Mouse (Mus musculus): ENCODE results near the gene B230219D22Rik. TPM values are rescaled to one million over a fixed set of nuclear protein-coding genes. Genes with fewer than 3 reads are reported as not detected.

B230219D22Rik gene
- total and polyA plus RNA-seq, 2 experiments from 2014 or later = 59.5 to 167 TPM

DNA sequence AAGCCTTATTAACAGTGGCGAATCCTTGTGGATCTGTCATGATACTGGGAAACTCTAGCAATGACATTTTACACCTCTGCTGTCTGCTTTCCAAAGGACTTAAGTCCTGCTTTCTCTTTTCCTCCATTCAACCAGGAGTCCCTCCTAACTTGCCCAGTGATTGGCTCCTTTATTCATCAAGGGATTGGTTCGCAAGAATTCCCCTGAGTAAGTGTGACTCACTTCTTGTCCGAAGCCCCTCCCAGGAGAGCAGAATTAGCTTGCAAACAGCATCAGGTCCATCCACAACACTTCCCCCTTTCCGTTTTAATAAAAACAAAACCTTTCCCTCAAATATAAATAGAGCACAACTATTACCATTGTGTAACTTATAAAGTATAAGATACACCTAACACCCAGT lies 11.4 kb downstream of the B230219D22Rik start:
- Histone ChIP-seq H3K27me3 (ENCODE audit: insufficient read depth, low read length) (no peaks in the 10 kb centered on the region), H3K4me3 (ENCODE audit: low read depth, low read length) (no peak overlapping the region), H3K4me2 (ENCODE audit: low read depth) (no peak overlapping the region), H3K4me1 (ENCODE audit: insufficient read depth) (no peaks in the 10 kb centered on the region), H3K36me3 (ENCODE audit: insufficient read depth) (peaks cover 28% of the 10 kb centered on the region), H3K9me3 (ENCODE audit: low read length) (no peaks in the 10 kb centered on the region), H3K27ac (ENCODE audit: low read depth, low read length) (no peak overlapping the region), H3K9ac (no peak overlapping the region)
- DNase-seq (no peak), ATAC-seq (no peak)
- TF ChIP-seq CTCF (IDR thresholded peaks at IDR 0.05; ENCODE audit: low read depth) = no peak
- 90% methylated on average over 4 of the region's 4 CpGs for WGBS

DNA sequence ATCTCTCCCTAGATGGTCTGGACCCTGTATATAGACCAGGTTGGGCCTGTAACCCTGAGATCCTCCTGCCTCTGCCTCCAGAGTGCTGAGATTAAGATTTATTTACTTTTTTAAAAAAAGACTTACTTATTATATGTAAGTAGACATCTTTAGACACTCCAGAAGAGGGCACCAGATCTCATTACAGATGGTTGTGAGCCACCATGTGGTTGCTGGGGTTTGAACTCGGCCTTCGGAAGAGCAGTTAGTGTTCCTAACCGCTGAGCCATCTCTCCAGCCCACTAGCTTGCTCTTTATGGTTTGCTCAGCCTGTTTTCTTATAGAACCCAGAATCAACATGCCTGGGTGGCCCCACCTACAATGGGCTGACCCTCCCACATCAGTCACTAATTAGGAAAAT lies 19.9 kb downstream of the B230219D22Rik start:
- Histone ChIP-seq H3K9ac (no peak overlapping the region), H3K4me3 (ENCODE audit: low read depth, low read length) (no peak overlapping the region), H3K27ac (ENCODE audit: low read depth, low read length) (no peak overlapping the region), H3K4me2 (ENCODE audit: low read depth) (no peak overlapping the region), H3K36me3 (ENCODE audit: insufficient read depth) (0 out of 2 replicates have a peak, but pooled peaks cover under 1% of the 10 kb centered on the region), H3K4me1 (ENCODE audit: insufficient read depth) (peaks cover 6% of the 10 kb centered on the region), H3K9me3 (ENCODE audit: low read length) (no peaks in the 10 kb centered on the region), H3K27me3 (ENCODE audit: insufficient read depth, low read length) (no peaks in the 10 kb centered on the region)
- ATAC-seq (no peak), DNase-seq (no peak)
- WGBS = 91% methylated on average over 3 of the region's 3 CpGs
- TF ChIP-seq CTCF (IDR thresholded peaks at IDR 0.05; ENCODE audit: low read depth) = no peak

DNA sequence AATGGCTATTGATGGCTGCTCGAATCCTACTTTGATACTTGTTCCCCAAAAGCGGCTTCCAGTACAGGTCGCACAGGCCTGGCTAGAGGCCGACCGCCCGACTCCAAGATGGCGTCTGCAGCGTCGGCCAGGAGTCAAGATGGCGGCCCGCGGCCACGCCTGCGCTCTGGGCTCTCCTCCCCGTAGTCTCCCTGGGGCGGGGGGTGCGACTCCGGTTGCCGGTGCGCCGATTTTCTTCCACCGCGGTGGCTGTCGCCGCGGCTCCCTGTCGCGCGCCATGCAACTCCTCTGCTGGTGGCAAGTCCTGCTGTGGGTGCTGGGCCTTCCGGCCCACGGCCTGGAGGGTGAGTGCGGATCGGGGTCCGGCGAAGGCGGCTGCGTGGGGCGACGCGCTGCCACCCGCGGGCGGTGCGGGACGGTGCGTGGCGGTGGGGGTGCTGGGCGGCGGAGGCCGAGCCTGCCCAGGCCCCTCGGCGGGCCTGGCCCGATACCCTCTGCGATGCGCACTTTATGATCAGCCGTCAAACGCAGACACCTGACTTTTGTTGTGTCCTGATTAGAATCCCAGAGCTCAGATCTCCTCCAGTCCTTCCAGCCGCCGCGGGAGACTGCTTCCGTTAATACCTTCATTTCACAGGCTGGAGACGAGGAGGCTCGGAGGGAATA lies 21.7 kb downstream of the B230219D22Rik start, which contains the start of gene Txndc15:
Txndc15 (plus strand) TSS at position 150 of the 666 bp plus-strand sequence.
- Histone ChIP-seq H3K4me1 (ENCODE audit: insufficient read depth) (peaks cover 6% of the 10 kb centered on the region), H3K4me2 (ENCODE audit: low read depth) (peak within 1 kb of the TSS; percentile 56), H3K27ac (ENCODE audit: low read depth, low read length) (peak within 1 kb of the TSS; percentile 98), H3K4me3 (ENCODE audit: low read depth, low read length) (peak within 1 kb of the TSS; percentile 78), H3K27me3 (ENCODE audit: insufficient read depth, low read length) (no peaks in the 10 kb centered on the region), H3K9ac (peak within 1 kb of the TSS; percentile 94), H3K36me3 (ENCODE audit: insufficient read depth) (0 out of 2 replicates have a peak, but pooled peaks cover 14% of the 10 kb centered on the region), H3K9me3 (ENCODE audit: low read length) (no peaks in the 10 kb centered on the region)
- DNase-seq (peak; percentile 94), ATAC-seq (peak; percentile 96)
- TF ChIP-seq CTCF (IDR thresholded peaks at IDR 0.05; ENCODE audit: low read depth) = 0 out of 2 replicates have a peak, but pooled peaks have one; percentile 20
- WGBS = under 1% methylated on average over 63 of the region's 63 CpGs

DNA sequence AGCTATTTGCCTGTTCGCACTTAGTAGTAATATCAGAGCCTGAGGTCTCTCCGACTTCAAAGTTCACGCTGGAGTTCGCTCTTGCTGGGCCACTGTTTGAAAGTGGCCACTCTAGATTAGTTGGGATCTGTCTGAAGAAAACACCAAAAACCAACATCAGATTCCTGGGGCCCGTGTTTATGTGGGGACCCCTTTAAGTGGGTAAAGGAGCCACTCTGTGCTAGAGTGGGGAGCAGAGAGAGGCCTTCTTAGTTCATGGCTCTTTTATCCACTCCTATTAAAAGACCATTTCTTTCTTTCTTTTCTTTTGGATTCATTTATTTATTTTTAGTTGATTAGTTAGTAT lies 22.2 kb downstream of the B230219D22Rik start:
- H3K9ac ChIP-seq = peak overlapping the region; percentile 94
- 0 out of 2 replicates have a peak, but pooled peaks cover 18% of the 10 kb centered on the region for H3K36me3 ChIP-seq (ENCODE audit: insufficient read depth)
- peak overlapping the region; percentile 78 for H3K4me3 ChIP-seq (ENCODE audit: low read depth, low read length)
- peak overlapping the region; percentile 56 for H3K4me2 ChIP-seq (ENCODE audit: low read depth)
- DNase-seq (no peak), ATAC-seq (peak; percentile 12; the same call in 1 of the 2 replicates)
- H3K27ac ChIP-seq (ENCODE audit: low read depth, low read length) = peak overlapping the region; percentile 98
- no peaks in the 10 kb centered on the region for H3K27me3 ChIP-seq (ENCODE audit: insufficient read depth, low read length)
- H3K4me1 ChIP-seq (ENCODE audit: insufficient read depth) = peaks cover 6% of the 10 kb centered on the region
- no peak for TF ChIP-seq CTCF (IDR thresholded peaks at IDR 0.05; ENCODE audit: low read depth)
- no peaks in the 10 kb centered on the region for H3K9me3 ChIP-seq (ENCODE audit: low read length)
- 8% methylated on average over 5 of the region's 5 CpGs for WGBS

DNA sequence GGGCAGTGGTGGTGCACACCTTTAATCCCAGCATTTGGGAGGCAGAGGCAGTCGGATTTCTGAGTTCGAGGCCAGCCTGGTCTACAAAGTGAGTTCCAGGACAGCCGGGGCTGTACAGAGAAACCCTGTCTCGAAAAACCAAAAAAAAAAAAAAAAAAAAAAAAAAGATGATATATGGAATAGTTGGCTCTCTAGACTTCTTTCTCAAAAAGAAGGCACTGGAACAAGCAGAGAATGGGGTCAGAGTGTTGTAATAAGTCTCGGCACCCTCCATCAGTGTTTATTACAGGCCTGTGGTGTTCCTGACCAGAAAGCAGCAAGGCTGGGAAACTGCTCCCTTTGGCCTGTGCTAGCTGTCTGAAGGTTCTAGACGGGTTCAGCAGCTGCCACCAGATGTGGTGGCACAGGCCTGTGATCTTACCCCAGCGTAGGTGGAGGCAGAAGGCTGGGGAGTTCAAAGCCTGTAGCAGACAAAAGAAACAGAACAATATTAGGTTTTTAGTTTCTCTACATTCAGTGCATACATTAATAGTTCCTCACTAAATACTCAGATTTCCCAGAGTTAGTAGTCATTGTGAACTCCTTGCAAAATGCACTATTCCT lies 23.1 kb downstream of the B230219D22Rik start:
- peak overlapping the region; percentile 94; the same call in 1 of the 2 replicates for H3K9ac ChIP-seq
- ATAC-seq (no peak), DNase-seq (no peak)
- H3K4me2 ChIP-seq (ENCODE audit: low read depth) = peak overlapping the region; percentile 56; the same call in 1 of the 2 replicates
- H3K36me3 ChIP-seq (ENCODE audit: insufficient read depth) = 0 out of 2 replicates have a peak, but pooled peaks cover 21% of the 10 kb centered on the region
- H3K27ac ChIP-seq (ENCODE audit: low read depth, low read length) = no peak overlapping the region
- no peaks in the 10 kb centered on the region for H3K27me3 ChIP-seq (ENCODE audit: insufficient read depth, low read length)
- H3K4me3 ChIP-seq (ENCODE audit: low read depth, low read length) = no peak overlapping the region
- peaks cover 6% of the 10 kb centered on the region for H3K4me1 ChIP-seq (ENCODE audit: insufficient read depth)
- no peaks in the 10 kb centered on the region for H3K9me3 ChIP-seq (ENCODE audit: low read length)
- 86% methylated on average over 7 of the region's 7 CpGs for WGBS
- TF ChIP-seq CTCF (IDR thresholded peaks at IDR 0.05; ENCODE audit: low read depth) = no peak

DNA sequence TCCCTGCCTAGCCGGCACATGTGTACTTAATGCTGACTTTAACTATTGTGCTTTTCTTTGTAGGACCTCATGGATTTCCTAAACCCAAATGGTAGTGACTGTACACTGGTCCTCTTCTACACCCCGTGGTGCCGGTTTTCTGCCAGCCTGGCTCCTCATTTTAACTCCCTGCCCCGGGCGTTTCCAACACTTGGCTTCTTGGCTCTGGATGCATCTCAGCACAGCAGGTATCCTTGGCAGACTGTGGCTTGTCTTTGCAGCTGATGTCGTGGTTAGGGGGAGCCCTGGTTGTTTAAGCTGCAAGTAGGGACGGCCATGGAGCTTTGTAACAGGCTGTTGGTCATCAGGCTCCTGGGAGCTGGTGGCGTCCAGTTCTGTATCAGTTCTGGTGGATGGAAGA lies 28.6 kb downstream of the B230219D22Rik start:
- H3K9ac ChIP-seq = no peak overlapping the region
- no peak overlapping the region for H3K27ac ChIP-seq (ENCODE audit: low read depth, low read length)
- ATAC-seq (no peak), DNase-seq (no peak)
- no peaks in the 10 kb centered on the region for H3K4me1 ChIP-seq (ENCODE audit: insufficient read depth)
- H3K9me3 ChIP-seq (ENCODE audit: low read length) = no peaks in the 10 kb centered on the region
- no peak overlapping the region for H3K4me3 ChIP-seq (ENCODE audit: low read depth, low read length)
- 73% methylated on average over 8 of the region's 8 CpGs for WGBS
- H3K36me3 ChIP-seq (ENCODE audit: insufficient read depth) = peaks cover 53% of the 10 kb centered on the region
- TF ChIP-seq CTCF (IDR thresholded peaks at IDR 0.05; ENCODE audit: low read depth) = no peak
- no peak overlapping the region for H3K4me2 ChIP-seq (ENCODE audit: low read depth)
- no peaks in the 10 kb centered on the region for H3K27me3 ChIP-seq (ENCODE audit: insufficient read depth, low read length)

DNA sequence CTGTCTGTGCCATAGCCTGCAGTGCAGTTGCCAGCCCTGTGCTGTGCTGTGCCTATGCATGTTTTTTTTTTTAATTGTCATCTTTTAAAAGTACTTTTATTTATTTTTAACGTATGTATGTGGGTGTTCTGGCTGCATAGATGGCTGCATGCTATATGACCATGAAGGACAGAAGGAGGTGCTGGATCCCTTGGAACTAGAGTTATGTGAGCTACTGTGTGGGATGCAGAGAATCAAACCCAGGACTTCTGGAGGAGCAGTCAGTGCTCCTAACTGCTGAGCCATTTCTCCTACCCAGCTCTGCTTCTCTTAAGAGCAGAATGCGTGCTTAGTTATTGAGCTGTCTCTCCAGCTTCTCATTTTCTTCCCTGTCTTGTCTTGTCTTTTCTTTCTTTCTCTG lies 29.1 kb downstream of the B230219D22Rik start:
- ATAC-seq = no peak

More for the DNA sequence above, 29.1 kb downstream of the B230219D22Rik start:
- H3K27me3 ChIP-seq (ENCODE audit: insufficient read depth, low read length) = no peaks in the 10 kb centered on the region
- H3K4me3 ChIP-seq (ENCODE audit: low read depth, low read length) = no peak overlapping the region
- no peaks in the 10 kb centered on the region for H3K9me3 ChIP-seq (ENCODE audit: low read length)
- no peak overlapping the region for H3K9ac ChIP-seq
- no peak overlapping the region for H3K27ac ChIP-seq (ENCODE audit: low read depth, low read length)
- H3K4me1 ChIP-seq (ENCODE audit: insufficient read depth) = no peaks in the 10 kb centered on the region
- H3K4me2 ChIP-seq (ENCODE audit: low read depth) = no peak overlapping the region
- peaks cover 53% of the 10 kb centered on the region for H3K36me3 ChIP-seq (ENCODE audit: insufficient read depth)
- TF ChIP-seq CTCF (IDR thresholded peaks at IDR 0.05; ENCODE audit: low read depth) = no peak
- no peak for DNase-seq
- 93% methylated on average over 2 of the region's 2 CpGs for WGBS
